Mouse (Mus musculus): ENCODE results near the gene Hoxb6. TPM values are rescaled to one million over a fixed set of nuclear protein-coding genes. Genes with fewer than 3 reads are reported as not detected.

Gene Hoxb6
- total RNA-seq, 2 experiments from 2014 or later = not detected

DNA sequence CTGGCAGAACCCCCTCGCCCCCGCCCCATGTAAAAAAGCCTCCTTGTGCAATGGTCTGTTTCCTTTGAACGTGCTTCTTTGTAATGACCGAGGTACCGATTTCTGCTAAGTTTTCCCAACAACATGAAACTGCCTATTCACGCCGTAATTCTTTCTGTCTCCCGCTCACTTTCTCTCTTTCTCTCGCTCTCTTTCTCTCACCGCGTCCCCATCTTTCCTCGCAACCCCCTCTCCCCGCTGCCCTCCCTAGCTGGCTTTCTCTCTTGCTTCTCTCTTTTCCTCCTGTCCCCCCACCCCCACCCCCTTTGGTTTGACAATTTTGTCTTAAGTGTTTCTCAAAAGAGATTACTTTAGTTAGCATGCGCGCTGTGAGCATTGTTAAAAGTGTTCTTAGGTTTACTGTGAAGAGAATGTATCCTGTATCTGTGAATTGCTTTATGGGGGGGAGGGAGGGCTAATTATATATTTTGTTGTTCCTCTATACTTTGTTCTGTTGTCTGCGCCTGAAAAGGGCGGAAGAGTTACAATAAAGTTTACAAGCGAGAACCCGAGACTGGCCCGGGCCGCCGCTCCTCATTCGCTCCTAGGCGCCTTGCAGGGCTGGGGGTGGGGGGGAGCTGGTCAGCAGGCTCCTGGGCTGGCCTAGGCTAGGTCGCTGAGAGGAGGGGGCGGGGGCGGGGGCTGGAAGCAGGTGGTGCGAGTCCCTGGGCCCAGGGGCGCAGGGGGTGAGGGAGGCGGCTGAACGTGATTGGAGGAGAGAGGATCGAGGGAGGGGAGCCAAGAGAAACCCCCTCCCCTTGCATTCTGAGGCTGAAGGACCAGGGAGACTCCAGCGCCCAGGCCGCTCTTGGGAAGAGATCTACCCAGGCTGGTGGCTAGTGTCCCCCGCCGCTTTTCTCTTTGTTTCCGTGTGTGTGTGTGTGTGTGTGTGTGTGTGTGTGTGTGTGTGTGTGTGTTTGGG, 7.2 kb upstream of the Hoxb6 start:
- no peak for DNase-seq (ENCODE audit: low spot score in 2 of 2)

DNA sequence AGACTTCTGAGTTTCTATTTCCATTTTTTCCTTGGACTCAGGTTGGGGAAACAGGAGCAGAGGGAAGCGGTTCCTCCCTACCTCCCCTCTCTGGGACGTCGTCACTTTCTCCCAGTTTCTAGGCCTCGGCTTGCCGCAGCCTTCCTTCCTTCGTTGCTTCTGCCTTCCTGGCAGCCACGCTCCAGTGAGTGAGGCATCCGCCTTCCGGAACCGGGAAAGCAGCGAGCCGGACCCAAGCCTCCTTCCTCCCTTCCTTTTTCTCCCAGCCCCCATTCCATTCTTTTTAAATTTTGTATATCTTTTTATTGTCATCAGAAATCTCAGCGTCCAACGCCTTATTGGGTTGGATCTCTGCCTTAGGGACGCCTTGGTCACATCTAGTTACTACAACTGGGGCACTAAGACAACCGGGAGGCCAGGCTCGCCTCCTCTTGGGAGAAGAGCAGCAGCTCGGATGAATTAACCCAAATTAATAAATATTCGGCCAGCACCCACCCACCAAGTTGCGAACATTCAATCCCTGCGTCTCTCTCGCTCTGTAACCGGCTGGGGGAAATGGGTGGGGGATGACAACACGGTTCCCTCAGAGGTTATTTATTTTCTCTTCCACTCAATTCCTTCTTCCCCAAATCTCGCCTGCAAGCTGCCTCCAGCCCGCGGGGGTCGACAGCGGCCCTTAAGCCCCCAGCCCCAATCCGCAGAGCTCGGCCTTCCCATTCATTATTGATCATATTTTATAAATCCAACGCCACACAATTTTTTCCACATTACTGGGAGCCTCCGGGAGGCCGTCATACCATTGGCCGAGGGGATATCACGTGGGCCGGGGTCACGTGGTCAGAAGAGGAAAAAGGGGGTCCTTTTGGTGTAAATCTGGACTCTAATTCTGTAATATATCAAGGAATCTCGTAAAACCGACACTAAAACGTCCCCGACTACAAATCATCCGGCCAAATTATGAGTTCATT, 6.2 kb upstream of the Hoxb6 start, which contains the start of gene Hoxb7:
TSS of gene Hoxb7 (plus strand) at position 853 of the 968 bp plus-strand sequence.
- DNase-seq (ENCODE audit: low spot score in 2 of 2) = no peak

GRCm38 (mm10) chr11:96286739-96287385, 5.4 kb upstream of the Hoxb6 start:
- no peak for DNase-seq (ENCODE audit: low spot score in 2 of 2)

- DNase-seq (ENCODE audit: low spot score in 2 of 2) = no peak
These were observed 4.9 kb upstream of the Hoxb6 start for GRCm38 (mm10) chr11:96287411-96287810.

DNA sequence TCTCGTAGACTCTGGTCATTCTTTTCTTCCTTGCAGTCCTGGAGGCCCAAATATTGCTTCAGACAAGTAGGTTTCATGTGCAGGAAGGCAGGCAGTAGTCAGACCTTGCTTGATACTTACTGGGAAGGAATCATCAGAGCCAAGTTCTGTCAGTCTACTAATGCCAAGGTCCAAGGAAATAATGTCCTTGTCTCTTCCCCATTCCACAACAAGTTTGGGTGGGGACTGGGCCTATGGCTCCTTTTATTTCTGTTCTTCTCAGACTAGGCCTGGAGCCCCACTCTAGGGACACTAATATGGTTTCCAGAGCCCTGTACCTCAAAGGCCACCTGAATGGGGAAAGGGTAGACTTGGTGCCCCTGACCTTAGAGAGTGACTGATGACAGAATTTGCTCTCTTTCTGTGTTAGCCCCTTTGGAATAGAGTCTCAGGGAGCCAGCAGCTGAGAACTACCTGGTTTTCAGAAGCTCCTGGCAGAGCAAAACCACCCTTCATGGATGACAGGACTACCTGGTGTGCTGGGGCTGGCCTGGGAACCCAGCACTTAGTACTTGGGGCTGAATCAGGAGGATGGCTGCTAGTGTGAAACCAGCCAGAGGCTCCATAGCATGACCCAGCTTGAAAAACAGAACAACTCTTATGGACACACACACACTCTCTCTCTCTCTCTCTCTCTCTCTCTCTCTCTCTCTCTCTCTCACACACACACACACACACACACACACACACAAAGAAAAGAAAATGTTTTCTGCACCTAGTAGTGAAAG, 3.6 kb upstream of the Hoxb6 start:
- no peak for DNase-seq (ENCODE audit: low spot score in 2 of 2)

GRCm38 (mm10) chr11:96289293-96289692, 3.0 kb upstream of the Hoxb6 start:
- no peak for DNase-seq (ENCODE audit: low spot score in 2 of 2)

GRCm38 (mm10) chr11:96289837-96290236, 2.4 kb upstream of the Hoxb6 start:
- DNase-seq (ENCODE audit: low spot score in 2 of 2) = no peak

DNA sequence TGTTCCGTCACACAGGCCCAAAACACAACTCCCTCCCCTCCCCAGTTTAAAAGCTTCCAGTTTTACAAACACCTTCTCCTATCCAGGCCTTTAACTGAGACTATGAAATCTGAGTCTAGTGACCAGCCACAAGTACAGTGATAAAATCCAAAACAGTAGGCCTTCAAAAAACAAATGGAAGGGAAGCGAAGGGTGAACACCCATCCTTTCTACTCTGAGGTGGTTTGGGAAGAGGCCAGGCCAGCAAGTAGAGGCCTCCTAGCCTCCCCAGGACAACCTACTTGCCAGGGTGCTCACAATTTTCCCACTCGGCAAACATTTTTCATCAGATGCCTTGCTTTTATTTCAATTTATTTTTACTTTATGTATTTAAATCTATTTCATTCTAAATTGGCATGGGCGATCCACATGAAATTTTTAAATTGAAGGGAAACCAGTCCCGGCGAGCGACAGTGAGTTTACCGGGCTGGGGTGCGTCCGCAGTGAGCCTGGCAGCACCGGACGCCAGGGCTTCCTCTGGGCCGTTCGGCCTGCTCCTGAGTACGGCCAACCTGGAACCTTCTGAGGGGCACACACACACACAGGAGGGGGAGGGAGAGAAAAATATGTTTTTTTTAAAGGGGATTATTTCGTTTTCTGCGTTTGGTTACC, 1.4 kb upstream of the Hoxb6 start:
- DNase-seq (ENCODE audit: low spot score in 2 of 2) = no peak

- no peak for DNase-seq (ENCODE audit: low spot score in 2 of 2)
These were observed 457 bp downstream of the Hoxb6 start for GRCm38 (mm10) chr11:96292565-96293301.

GRCm38 (mm10) chr11:96293302-96293921, 1.1 kb downstream of the Hoxb6 start:
- DNase-seq (ENCODE audit: low spot score in 2 of 2) = no peak

- peak; percentile 13 to 60 for DNase-seq (ENCODE audit: low spot score in 2 of 2)
These were observed 2.2 kb downstream of the Hoxb6 start for GRCm38 (mm10) chr11:96294245-96295091.

DNA sequence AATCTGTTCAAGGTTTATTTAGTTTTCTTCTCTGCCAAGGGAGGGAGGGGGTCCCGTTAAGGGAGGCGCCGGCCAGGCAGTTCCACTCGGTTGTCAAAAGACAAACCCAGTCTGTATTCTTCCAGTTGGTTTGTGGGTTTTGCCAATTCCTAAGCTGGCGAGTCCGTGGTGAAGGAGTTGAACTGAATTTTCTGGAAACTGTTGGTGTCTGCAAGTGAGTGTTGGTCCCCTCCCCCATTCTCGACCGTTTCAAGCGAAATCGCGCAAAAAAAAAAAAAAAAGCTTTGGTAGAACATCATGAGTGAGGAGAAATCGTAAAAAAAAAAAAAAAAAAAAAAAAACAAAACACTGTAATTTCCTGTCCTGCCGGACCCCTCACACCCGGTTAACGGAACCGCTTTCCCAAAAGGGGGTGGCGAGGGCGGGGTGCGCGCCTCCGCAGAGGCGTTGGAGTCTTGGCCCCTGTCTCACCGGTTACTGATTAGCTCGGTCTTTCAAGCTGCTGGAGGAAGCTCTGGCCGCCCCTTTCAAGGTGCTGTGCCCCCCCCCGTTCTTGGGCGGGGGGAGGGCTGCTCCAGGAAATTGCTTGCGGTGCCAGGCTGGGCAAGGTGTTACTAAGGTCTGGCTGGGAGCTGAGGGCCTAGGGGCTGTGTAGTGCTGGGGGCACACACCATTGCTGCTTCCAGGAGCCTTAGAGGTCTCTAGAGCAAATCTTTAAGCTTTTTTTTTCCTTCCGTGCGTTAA, 3.0 kb downstream of the Hoxb6 start:
- DNase-seq (ENCODE audit: low spot score in 2 of 2) = no peak

DNA sequence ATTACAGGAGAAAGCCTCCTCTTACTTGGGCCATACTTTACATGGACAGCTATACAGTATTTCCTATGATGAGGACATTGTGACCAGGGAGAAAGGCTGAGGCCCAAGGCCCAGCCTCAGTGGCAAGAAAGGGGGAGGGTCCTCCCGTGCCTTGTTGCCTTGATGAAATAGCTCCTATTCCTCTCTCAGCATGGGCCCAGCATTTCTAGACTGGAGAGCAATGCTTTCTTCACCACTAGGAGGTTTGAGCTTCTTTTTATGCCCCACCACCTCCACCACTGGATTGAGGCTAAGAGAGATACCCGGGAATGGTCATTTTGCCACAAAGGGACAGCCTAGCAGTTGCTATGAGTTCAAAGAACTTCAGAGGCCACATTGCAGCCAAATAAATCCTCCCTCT, 4.7 kb downstream of the Hoxb6 start:
- DNase-seq (ENCODE audit: low spot score in 2 of 2) = no peak

- no peak for DNase-seq (ENCODE audit: low spot score in 2 of 2)
These were observed 5.2 kb downstream of the Hoxb6 start for GRCm38 (mm10) chr11:96297428-96297827.

- DNase-seq (ENCODE audit: low spot score in 2 of 2) = no peak
These were observed 5.8 kb downstream of the Hoxb6 start for GRCm38 (mm10) chr11:96297968-96298635.

GRCm38 (mm10) chr11:96298895-96299667, 6.8 kb downstream of the Hoxb6 start:
- DNase-seq (ENCODE audit: low spot score in 2 of 2) = no peak
